Mouse (Mus musculus): ENCODE measurements around the gene Olfr1052. TPM values are rescaled to one million over a fixed set of nuclear protein-coding genes. Genes with fewer than 3 reads are reported as not detected.
"Not testable (repeated sequence)": the region's sequence is repeated elsewhere in the genome, so short reads cannot be mapped to it uniquely, and the experiment has no call there.

Olfr1052 gene
- polyA plus RNA-seq (2011; ENCODE audit: insufficient read length, low read depth, missing spikeins), result not detected in 2 replicates

DNA sequence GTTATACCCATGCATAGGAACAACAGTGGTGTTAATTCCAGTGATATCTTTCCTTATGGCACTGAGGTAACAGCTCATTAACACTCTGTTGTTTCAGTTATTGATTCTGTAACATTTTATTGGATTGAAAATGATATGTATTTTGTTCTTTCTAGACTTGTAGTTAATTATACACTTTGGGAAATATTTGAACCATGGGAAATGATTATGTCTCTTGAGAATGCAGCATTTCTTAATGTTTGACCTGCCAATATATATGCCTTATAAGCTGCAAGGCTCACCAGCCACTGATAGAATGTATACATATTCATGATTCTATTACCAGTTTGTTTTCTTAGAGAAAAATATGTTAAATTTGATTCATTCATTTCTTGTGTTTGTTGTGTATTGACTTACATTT lies at the start of gene Olfr1052:
Olfr1052 (plus strand) TSS at position 301 of the 400 bp plus-strand sequence.
- Histone ChIP-seq H3K27ac (ENCODE audit: insufficient read depth, low read length) (no peak within 1 kb of the TSS), H3K4me3 (ENCODE audit: insufficient read depth, low read length) (no peak within 1 kb of the TSS), H3K4me1 (ENCODE audit: control insufficient read depth, insufficient read depth, low read length) (no peaks in the 10 kb centered on the region)
- TF ChIP-seq CTCF (IDR thresholded peaks at IDR 0.05; ENCODE audit: borderline replicate concordance, insufficient read depth, low read length) (no peak), POLR2A (IDR thresholded peaks at IDR 0.05; ENCODE audit: low read depth, low read length) (no peak)

DNA sequence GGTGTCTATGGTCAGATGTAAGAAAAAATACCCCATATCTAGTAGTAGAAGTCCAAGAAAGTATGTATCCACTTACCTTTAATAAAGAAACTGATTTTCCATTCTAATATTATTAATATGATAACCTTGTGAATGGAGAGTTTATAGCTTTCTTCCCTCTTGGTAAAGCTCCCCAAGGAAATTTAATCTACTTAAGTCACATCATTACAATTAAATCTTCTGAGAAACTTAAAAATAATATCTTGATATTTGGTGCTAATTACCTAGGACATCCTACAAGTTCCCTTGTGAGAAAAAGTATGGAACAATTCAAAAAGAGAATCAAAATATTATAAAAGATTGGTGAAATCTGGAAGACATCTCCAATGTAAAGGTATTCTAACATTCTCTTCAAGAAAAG lies 34.0 kb upstream of the Olfr1052 start, which contains the start of gene Olfr1049:
Olfr1049 (minus strand) TSS at position 101 of the 400 bp plus-strand sequence.
- not testable (repeated sequence) for H3K4me3 ChIP-seq (ENCODE audit: insufficient read depth, low read length)

GRCm38 (mm10) chr2:86278988-86279387 lies 13.3 kb upstream of the Olfr1052 start, which contains the start of gene Olfr1051:
TSS of gene Olfr1051 (minus strand) at chr2:86279088.
- not testable (repeated sequence) for H3K4me1 ChIP-seq (ENCODE audit: control insufficient read depth, insufficient read depth, low read length); H3K4me3 ChIP-seq (ENCODE audit: insufficient read depth, low read length); H3K27ac ChIP-seq (ENCODE audit: insufficient read depth, low read length)

More for the DNA sequence above, 34.0 kb upstream of the Olfr1052 start, which contains the start of gene Olfr1049:
- H3K27ac ChIP-seq (ENCODE audit: insufficient read depth, low read length); H3K4me1 ChIP-seq (ENCODE audit: control insufficient read depth, insufficient read depth, low read length): not testable (repeated sequence)

GRCm38 (mm10) chr2:86315184-86315583 lies 22.9 kb downstream of the Olfr1052 start, which contains the start of gene Olfr1053:
TSS of gene Olfr1053 (minus strand) at chr2:86315284.
- H3K4me3 ChIP-seq (ENCODE audit: insufficient read depth, low read length), result no peak within 1 kb of the TSS
- no peaks in the 10 kb centered on the region for H3K4me1 ChIP-seq (ENCODE audit: control insufficient read depth, insufficient read depth, low read length)
- TF ChIP-seq CTCF (IDR thresholded peaks at IDR 0.05; ENCODE audit: borderline replicate concordance, insufficient read depth, low read length), result no peak
- TF ChIP-seq POLR2A (IDR thresholded peaks at IDR 0.05; ENCODE audit: low read depth, low read length), result no peak
- H3K27ac ChIP-seq (ENCODE audit: insufficient read depth, low read length), result no peak within 1 kb of the TSS

DNA sequence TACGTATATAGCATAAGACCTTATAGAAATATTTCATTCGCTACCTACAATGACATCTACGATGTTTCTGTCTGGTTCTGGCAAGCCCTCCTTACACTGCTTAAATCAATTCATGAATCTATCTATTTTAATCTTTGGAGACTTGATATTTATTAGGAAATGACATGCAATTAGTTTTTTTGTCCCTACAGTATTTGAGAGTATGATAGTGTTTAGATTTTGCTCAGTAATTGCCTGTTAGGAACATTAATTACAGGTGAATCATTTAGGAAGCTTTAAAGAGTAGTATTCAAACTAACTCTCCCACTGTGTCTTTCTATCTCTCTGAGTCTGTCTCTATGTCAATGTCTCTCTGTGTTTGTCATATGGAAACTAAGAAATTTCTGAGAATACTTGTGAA lies 43.1 kb downstream of the Olfr1052 start, which contains the start of gene Olfr1054:
Olfr1054 (minus strand) TSS at position 101 of the 400 bp plus-strand sequence.
- no peak for TF ChIP-seq CTCF (IDR thresholded peaks at IDR 0.05; ENCODE audit: borderline replicate concordance, insufficient read depth, low read length)
- no peak for TF ChIP-seq POLR2A (IDR thresholded peaks at IDR 0.05; ENCODE audit: low read depth, low read length)
- Histone ChIP-seq H3K4me3 (ENCODE audit: insufficient read depth, low read length) (no peak within 1 kb of the TSS), H3K27ac (ENCODE audit: insufficient read depth, low read length) (no peak within 1 kb of the TSS), H3K4me1 (ENCODE audit: control insufficient read depth, insufficient read depth, low read length) (no peaks in the 10 kb centered on the region)

Other genes starting within 250 kb of the Olfr1052 start
- gene Olfr1034, start 246.6 kb upstream of the Olfr1052 start, polyA plus RNA-seq (2011; ENCODE audit: insufficient read length, low read depth, missing spikeins), result not detected in 2 replicates
- gene Olfr1036, start 218.5 kb upstream of the Olfr1052 start, polyA plus RNA-seq (2011; ENCODE audit: insufficient read length, low read depth, missing spikeins), result not detected in 2 replicates
- gene Olfr1037, start 205.1 kb upstream of the Olfr1052 start, polyA plus RNA-seq (2011; ENCODE audit: insufficient read length, low read depth, missing spikeins), result not detected in 2 replicates
- gene Olfr1039, start 156.5 kb upstream of the Olfr1052 start, polyA plus RNA-seq (2011; ENCODE audit: insufficient read length, low read depth, missing spikeins), result not detected in 2 replicates
- not detected in 2 replicates for gene Olfr1040, start 145.7 kb upstream of the Olfr1052 start, polyA plus RNA-seq (2011; ENCODE audit: insufficient read length, low read depth, missing spikeins)
- not detected in 2 replicates for gene Olfr1042, start 130.6 kb upstream of the Olfr1052 start, polyA plus RNA-seq (2011; ENCODE audit: insufficient read length, low read depth, missing spikeins)
- not detected in 2 replicates for gene Olfr1043, start 124.9 kb upstream of the Olfr1052 start, polyA plus RNA-seq (2011; ENCODE audit: insufficient read length, low read depth, missing spikeins)
- gene Olfr1044, start 114.6 kb upstream of the Olfr1052 start, polyA plus RNA-seq (2011; ENCODE audit: insufficient read length, low read depth, missing spikeins), result not detected in 2 replicates
- gene Olfr52, start 106.8 kb upstream of the Olfr1052 start, polyA plus RNA-seq (2011; ENCODE audit: insufficient read length, low read depth, missing spikeins), result not detected in 2 replicates
- not detected in 2 replicates for gene Olfr1045, start 89.4 kb upstream of the Olfr1052 start, polyA plus RNA-seq (2011; ENCODE audit: insufficient read length, low read depth, missing spikeins)
- gene Olfr1046, start 73.1 kb upstream of the Olfr1052 start, polyA plus RNA-seq (2011; ENCODE audit: insufficient read length, low read depth, missing spikeins), result not detected in 2 replicates
- not detected in 2 replicates for gene Olfr1047, start 61.1 kb upstream of the Olfr1052 start, polyA plus RNA-seq (2011; ENCODE audit: insufficient read length, low read depth, missing spikeins)
- gene Olfr1048, start 52.2 kb upstream of the Olfr1052 start, polyA plus RNA-seq (2011; ENCODE audit: insufficient read length, low read depth, missing spikeins), result not detected in 2 replicates
- not detected in 2 replicates for gene Olfr1049, start 34.1 kb upstream of the Olfr1052 start, polyA plus RNA-seq (2011; ENCODE audit: insufficient read length, low read depth, missing spikeins)
- not detected in 2 replicates for gene Olfr1051, start 13.4 kb upstream of the Olfr1052 start, polyA plus RNA-seq (2011; ENCODE audit: insufficient read length, low read depth, missing spikeins)
- gene Olfr1053, start 22.8 kb downstream of the Olfr1052 start, polyA plus RNA-seq (2011; ENCODE audit: insufficient read length, low read depth, missing spikeins), result not detected in 2 replicates
- gene Olfr1054, start 43.0 kb downstream of the Olfr1052 start, polyA plus RNA-seq (2011; ENCODE audit: insufficient read length, low read depth, missing spikeins), result not detected in 2 replicates
- not detected in 2 replicates for gene Olfr1055, start 57.8 kb downstream of the Olfr1052 start, polyA plus RNA-seq (2011; ENCODE audit: insufficient read length, low read depth, missing spikeins)
- gene Olfr1056, start 70.0 kb downstream of the Olfr1052 start, polyA plus RNA-seq (2011; ENCODE audit: insufficient read length, low read depth, missing spikeins), result not detected in 2 replicates
- gene Olfr1057, start 85.9 kb downstream of the Olfr1052 start, polyA plus RNA-seq (2011; ENCODE audit: insufficient read length, low read depth, missing spikeins), result not detected in 2 replicates
- not detected in 2 replicates for gene Olfr1058, start 96.1 kb downstream of the Olfr1052 start, polyA plus RNA-seq (2011; ENCODE audit: insufficient read length, low read depth, missing spikeins)
- gene Olfr1061, start 121.6 kb downstream of the Olfr1052 start, polyA plus RNA-seq (2011; ENCODE audit: insufficient read length, low read depth, missing spikeins), result not detected in 2 replicates
- not detected in 2 replicates for gene Olfr1062, start 134.3 kb downstream of the Olfr1052 start, polyA plus RNA-seq (2011; ENCODE audit: insufficient read length, low read depth, missing spikeins)
- not detected in 2 replicates for gene Olfr1065, start 158.1 kb downstream of the Olfr1052 start, polyA plus RNA-seq (2011; ENCODE audit: insufficient read length, low read depth, missing spikeins)
- gene Olfr1066, start 163.8 kb downstream of the Olfr1052 start, polyA plus RNA-seq (2011; ENCODE audit: insufficient read length, low read depth, missing spikeins), result not detected in 2 replicates
- gene Olfr228, start 194.9 kb downstream of the Olfr1052 start, polyA plus RNA-seq (2011; ENCODE audit: insufficient read length, low read depth, missing spikeins), result not detected in 2 replicates
- gene Olfr1076, start 216.0 kb downstream of the Olfr1052 start, polyA plus RNA-seq (2011; ENCODE audit: insufficient read length, low read depth, missing spikeins), result not detected in 2 replicates